Mouse (Mus musculus) naive thymus-derived CD4-positive, alpha-beta T cell, adult 5 months (primary cell): Measurements from ENCODE around the gene Trim30b. TPM values are rescaled to one million over a fixed set of nuclear protein-coding genes. Genes with fewer than 3 reads are reported as not detected.

Experiments
- polyA plus RNA-seq: library from polyadenylated mRNA; unstranded; fragments of 100-300 nt; shearing (Covaris generic); gene quantifications from one replicate; pipeline ENCODE4 v1.2.1, GENCODE M21; 2017

Trim30b gene
- 0.22 TPM for polyA plus RNA-seq

DNA sequence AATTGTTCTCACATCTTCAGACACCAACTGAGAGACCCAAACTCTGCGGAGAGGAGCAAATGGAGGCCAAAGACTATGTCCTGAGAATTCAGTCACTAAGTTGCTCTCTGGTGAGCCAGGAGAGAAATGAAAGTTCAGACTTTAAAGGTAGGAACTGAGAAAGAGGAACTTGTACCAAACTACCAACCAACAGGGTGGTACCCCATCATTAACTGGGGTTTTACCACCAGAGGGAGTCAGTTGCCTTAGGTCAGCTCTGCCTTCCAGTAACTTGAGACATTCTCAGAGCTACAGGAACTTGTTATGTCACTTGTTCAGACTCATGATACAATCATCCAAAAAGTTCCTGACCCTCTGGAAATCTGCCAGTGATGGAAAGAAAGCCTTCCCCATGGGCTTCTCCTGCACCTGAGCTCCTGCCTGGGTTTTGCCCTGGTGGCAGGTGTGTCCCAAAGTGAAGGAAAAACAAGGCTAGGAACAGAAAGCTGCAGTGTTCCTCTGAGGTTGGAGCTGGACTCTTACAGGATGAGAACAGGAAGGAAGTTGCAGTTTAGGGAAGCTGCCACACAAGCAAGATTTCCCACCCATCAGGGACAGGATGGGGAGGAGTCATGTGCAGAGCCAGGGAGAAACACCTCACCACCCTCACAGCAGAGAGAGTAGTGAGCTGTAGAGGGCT lies at the start of gene Trim30b:
Gene Trim30b, minus strand, starts transcription at position 149 of the 679 bp plus-strand sequence.

DNA sequence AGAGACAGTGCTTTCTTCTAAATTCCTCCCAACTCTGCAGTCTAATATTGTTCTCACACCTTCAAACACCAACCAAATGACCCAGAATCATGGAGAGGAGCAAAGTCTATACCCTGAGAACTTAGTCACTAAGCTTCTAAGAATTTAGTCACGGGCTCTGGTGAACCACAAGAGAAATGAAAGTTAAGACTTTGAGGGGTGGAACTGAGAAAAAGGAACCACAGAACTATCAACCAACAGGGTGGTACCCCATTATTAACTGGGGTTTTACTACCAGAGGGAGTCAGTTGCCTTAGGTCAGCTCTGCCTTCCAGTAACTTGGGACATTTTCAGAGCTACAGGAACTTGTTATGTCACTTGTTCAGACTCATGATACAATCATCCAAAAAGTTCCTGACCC lies 31.0 kb upstream of the Trim30b start, which contains the start of gene Trim30c:
Gene Trim30c, minus strand, starts transcription at position 140 of the 400 bp plus-strand sequence.

DNA sequence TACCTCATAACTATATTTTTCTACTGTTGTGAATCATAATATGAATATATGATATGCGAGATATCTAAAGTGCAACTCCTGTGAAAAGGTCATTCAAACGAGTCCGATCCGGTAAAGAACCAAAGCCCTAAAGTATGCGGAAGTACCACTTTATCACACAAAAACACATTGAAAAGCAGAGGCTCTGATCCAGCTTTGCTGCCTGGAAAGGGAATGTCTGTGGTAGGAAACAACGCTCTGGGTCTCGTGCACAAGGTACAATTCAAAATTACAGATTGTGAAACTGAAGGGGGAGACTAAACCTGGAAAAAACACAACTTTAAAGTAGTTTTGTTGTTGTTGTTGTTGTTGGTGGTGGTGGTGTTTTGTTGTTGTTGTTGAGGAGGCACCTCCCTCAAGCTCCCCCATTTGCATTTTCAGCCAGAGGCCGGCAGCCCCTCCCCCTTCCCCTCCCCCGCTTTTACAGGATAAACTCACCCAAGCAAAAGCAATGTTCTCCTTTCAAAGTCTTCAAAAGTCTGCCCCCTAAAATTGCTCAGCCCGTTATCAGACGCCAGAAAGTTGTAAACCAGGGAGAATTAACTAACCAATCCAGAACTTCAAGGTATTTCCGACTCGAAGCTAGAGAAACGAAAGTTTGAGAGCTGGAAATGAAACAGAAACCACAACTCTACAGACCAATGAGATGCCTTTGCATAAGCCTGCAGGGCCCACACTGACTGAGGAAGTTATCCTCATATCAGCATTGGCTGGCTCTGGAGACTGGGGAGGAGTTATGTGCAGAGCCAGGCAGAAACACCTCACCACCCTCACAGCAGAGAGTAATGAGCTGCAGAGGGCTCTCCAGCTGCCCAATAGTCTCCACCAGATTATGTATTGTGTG lies 16.7 kb downstream of the Trim30b start, which contains the start of gene Trim12c:
Gene Trim12c, minus strand, starts transcription at position 646 of the 883 bp plus-strand sequence.

DNA sequence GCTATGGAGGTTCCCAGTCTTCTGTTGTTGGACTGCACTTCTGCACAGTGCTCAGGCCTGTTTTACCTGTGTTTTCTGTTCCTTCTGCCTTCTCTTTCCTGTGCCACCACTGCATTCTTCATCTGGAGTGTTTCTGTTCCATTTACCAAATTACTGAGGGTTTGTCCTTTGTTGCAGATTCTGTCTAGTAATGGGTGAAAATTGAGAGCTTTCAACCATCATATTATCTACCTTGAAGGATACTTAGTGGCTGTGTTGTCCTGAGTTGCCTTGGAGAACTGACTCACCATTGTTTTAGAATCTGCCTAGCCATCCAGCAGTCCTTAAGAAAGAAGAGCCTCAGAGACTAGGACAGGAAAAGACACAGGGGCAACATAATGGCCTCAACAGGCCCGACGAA lies 40.5 kb downstream of the Trim30b start, which contains the start of gene Trim34b:
Gene Trim34b, plus strand, starts transcription at position 301 of the 400 bp plus-strand sequence.

DNA sequence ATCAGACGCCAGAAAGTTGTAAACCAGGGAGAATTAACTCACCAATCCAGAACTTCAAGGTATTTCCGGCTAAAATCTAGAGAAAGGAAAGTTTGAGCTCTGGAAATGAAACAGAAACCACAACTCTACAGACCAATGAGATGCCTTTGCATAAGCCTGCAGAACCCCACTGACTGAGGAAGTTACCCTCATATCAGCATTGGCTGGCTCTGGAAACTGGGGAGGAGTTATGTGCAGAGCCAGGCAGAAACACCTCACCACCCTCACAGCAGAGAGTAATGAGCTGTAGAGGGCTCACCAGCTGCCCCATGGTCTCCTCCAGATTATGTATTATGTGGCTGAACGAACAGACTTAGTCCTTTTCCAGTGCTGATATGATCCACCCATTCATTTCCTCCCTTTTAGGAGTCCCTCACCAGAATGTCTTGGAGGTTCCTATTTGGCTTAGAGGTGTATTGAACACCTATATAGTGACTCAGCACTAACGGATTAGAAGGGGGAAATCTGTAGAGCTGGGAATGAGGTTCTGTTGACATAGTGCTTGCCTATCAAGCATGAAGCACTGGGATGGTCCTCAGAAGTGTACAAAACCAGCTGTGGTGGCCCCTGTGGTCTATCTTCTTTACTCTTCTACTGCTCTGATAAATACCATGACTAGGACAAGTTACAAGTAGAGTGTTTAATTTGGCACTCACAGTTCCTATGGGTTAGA lies 54.2 kb downstream of the Trim30b start, which contains the start of gene Trim12a:
Gene Trim12a, minus strand, starts transcription at position 98 of the 712 bp plus-strand sequence.

Other genes starting within 250 kb of the Trim30b start
- gene Ubqln5, start 240.1 kb downstream of the Trim30b start, polyA plus RNA-seq, result not detected
- not detected for gene Olfr643, start 232.5 kb downstream of the Trim30b start, polyA plus RNA-seq
- gene Ubqln3, start 226.6 kb downstream of the Trim30b start, polyA plus RNA-seq, result not detected
- gene Ubqlnl, start 219.3 kb downstream of the Trim30b start, polyA plus RNA-seq, result not detected
- not detected for gene Olfm5, start 205.1 kb downstream of the Trim30b start, polyA plus RNA-seq
- not detected for gene Olfr648, start 186.5 kb downstream of the Trim30b start, polyA plus RNA-seq
- not detected for gene Olfr649, start 173.9 kb downstream of the Trim30b start, polyA plus RNA-seq
- 2.0 TPM for gene Trim6, start 151.1 kb downstream of the Trim30b start, polyA plus RNA-seq
- 21.8 TPM for gene Trim34a, start 125.4 kb downstream of the Trim30b start, polyA plus RNA-seq
- 9.6 TPM for gene Trim5, start 81.8 kb downstream of the Trim30b start, polyA plus RNA-seq
- gene Trim12a, start 54.4 kb downstream of the Trim30b start, polyA plus RNA-seq, result 124 TPM
- gene Trim34b, start 40.4 kb downstream of the Trim30b start, polyA plus RNA-seq, result 0.91 TPM
- gene Trim12c, start 16.5 kb downstream of the Trim30b start, polyA plus RNA-seq, result 8.7 TPM
- not detected for gene Trim30c, start 31.0 kb upstream of the Trim30b start, polyA plus RNA-seq
- gene Trim30a, start 95.3 kb upstream of the Trim30b start, polyA plus RNA-seq, result 30.3 TPM
- 7.6 TPM for gene Trim30d, start 138.0 kb upstream of the Trim30b start, polyA plus RNA-seq
- not detected for gene Olfr651, start 180.2 kb upstream of the Trim30b start, polyA plus RNA-seq
- 0.10 TPM for gene Olfr652, start 191.0 kb upstream of the Trim30b start, polyA plus RNA-seq
- gene Olfr653, start 207.4 kb upstream of the Trim30b start, polyA plus RNA-seq, result not detected
- gene Olfr654, start 217.1 kb upstream of the Trim30b start, polyA plus RNA-seq, result not detected
- not detected for gene Olfr655, start 231.9 kb upstream of the Trim30b start, polyA plus RNA-seq
- gene Olfr656, start 244.1 kb upstream of the Trim30b start, polyA plus RNA-seq, result not detected